In the genomic region with DNA sequence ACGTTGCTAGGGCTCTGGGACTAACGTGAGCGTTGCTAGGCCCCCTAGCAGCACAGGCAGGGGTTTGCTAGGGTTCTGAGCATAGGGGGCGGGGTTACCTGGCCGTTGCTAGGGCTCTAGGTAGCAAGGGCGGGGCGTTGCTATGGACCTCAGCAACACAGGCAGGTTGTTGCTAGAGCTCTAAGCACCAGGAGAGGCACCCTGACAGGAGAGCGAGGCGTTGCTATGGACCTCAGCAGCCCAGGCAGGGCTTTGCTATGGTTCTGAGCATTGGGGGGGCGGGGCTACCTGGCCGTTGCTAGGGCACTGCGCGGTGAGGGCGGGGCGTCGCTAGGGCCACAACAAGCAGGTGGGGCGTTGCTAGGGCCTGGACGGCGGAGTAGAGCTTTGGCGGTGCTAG, we compare ENCODE assay signal across 8 mouse cellular contexts. TPM values are rescaled to one million over a fixed set of nuclear protein-coding genes. Genes with fewer than 3 reads are reported as not detected.
DNase-seq lines count a peak whose midpoint lies in the region; ATAC-seq and TF ChIP-seq lines count a peak whose summit lies in the region.

No protein-coding gene starts in this region.

- H3K4me3 ChIP-seq in bone marrow macrophage, adult 2 months (ENCODE audit: insufficient read depth, low read length): peak overlapping the region; percentile 52
- peak overlapping the region; percentile 57 for H3K4me3 ChIP-seq in forebrain, embryonic 13.5 days
- H3K4me3 ChIP-seq in kidney, postnatal 0 days (replicated peaks; ENCODE audit: low read depth, low read length): peak overlapping the region; percentile 70
- H3K4me3 ChIP-seq in stomach, embryonic 16.5 days (replicated peaks; ENCODE audit: low read length): peak overlapping the region; percentile 83

- no peak for TF ChIP-seq CTCF in bone marrow macrophage, adult 2 months (IDR thresholded peaks at IDR 0.05; ENCODE audit: low read depth, low read length)
- TF ChIP-seq CTCF in kidney, postnatal 0 days (IDR thresholded peaks at IDR 0.05; ENCODE audit: low read depth): 0 out of 2 replicates have a peak, but pooled peaks have one; percentile 5

- peak; percentile 46; the same call in 1 of the 2 replicates for ATAC-seq in forebrain, embryonic 13.5 days
- peak; percentile 70 for ATAC-seq in kidney, postnatal 0 days (replicated peaks; ENCODE audit: low FRiP score, low read depth)
- peak; percentile 46 for ATAC-seq in stomach, embryonic 16.5 days (ENCODE audit: insufficient read depth, low FRiP score)

- H3K9ac ChIP-seq in forebrain, embryonic 13.5 days: peak overlapping the region; percentile 81
- H3K9ac ChIP-seq in kidney, postnatal 0 days (ENCODE audit: low read depth, low read length): peak overlapping the region; percentile 83; the same call in 1 of the 2 replicates
- H3K9ac ChIP-seq in stomach, embryonic 16.5 days (ENCODE audit: low read length): peak overlapping the region; percentile 96

- DNase-seq in left cerebral cortex, postnatal 4 days: peak; percentile 75
- DNase-seq in left cerebral cortex, postnatal 36 days (ENCODE audit: low spot score in 2 of 2): no peak
- DNase-seq in kidney, postnatal 0 days (ENCODE audit: low spot score): peak; percentile 74
- peak; percentile 90 for DNase-seq in lung, postnatal 25 days (ENCODE audit: low spot score)
- no peak for DNase-seq in ovary, postnatal 10 days (ENCODE audit: low spot score)

- WGBS in forebrain, embryonic 13.5 days: under 1% methylated on average over 20 of the region's 20 CpGs
- WGBS in kidney, postnatal 0 days: 2% methylated on average over 20 of the region's 20 CpGs
- under 1% methylated on average over 20 of the region's 20 CpGs for WGBS in stomach, embryonic 16.5 days

- intact Hi-C loops in left cerebral cortex, postnatal 4 days (cut with DNase I): no loop called here
- intact Hi-C loops in left cerebral cortex, postnatal 36 days (cut with DNase I): loop anchor here (2.0 kb wide), 1 partner anchor 16 kb away; a partner anchor contains a TSS

- H3K4me2 ChIP-seq in forebrain, embryonic 13.5 days: peak overlapping the region; percentile 83
- H3K4me2 ChIP-seq in kidney, postnatal 0 days (ENCODE audit: low read length): peak overlapping the region; percentile 80
- H3K4me2 ChIP-seq in stomach, embryonic 16.5 days (ENCODE audit: low read depth, low read length): peak overlapping the region; percentile 93

- peak overlapping the region; percentile 19; the same call in 1 of the 2 replicates for H3K27ac ChIP-seq in bone marrow macrophage, adult 2 months (ENCODE audit: insufficient read depth, low read depth, low read length)
- peak overlapping the region; percentile 91 for H3K27ac ChIP-seq in forebrain, embryonic 13.5 days
- H3K27ac ChIP-seq in kidney, postnatal 0 days: peak overlapping the region; percentile 86; the same call in 1 of the 2 replicates
- H3K27ac ChIP-seq in stomach, embryonic 16.5 days (ENCODE audit: low read length): peak overlapping the region; percentile 89

- peaks cover 20% of the 10 kb centered on the region for H3K36me3 ChIP-seq in forebrain, embryonic 13.5 days (ENCODE audit: poor library complexity, severe bottlenecking)
- H3K36me3 ChIP-seq in kidney, postnatal 0 days (ENCODE audit: insufficient read depth, low read length): peaks cover 13% of the 10 kb centered on the region; the same call in 1 of the 2 replicates
- peaks cover 11% of the 10 kb centered on the region for H3K36me3 ChIP-seq in stomach, embryonic 16.5 days (ENCODE audit: control insufficient read depth, insufficient read depth, low read length)

- TF ChIP-seq POLR2A in bone marrow macrophage, adult 2 months (IDR thresholded peaks at IDR 0.05; ENCODE audit: borderline replicate concordance, low read depth, low read length): no peak

- H3K4me1 ChIP-seq in bone marrow macrophage, adult 2 months (ENCODE audit: control insufficient read depth, insufficient read depth, low read length): peaks cover 13% of the 10 kb centered on the region
- H3K4me1 ChIP-seq in forebrain, embryonic 13.5 days: peaks cover 47% of the 10 kb centered on the region
- peaks cover 26% of the 10 kb centered on the region for H3K4me1 ChIP-seq in kidney, postnatal 0 days (replicated peaks; ENCODE audit: insufficient read depth, low read length)
- H3K4me1 ChIP-seq in stomach, embryonic 16.5 days (ENCODE audit: control insufficient read depth, insufficient read depth, low read length): peaks cover 41% of the 10 kb centered on the region

- no peaks in the 10 kb centered on the region for H3K9me3 ChIP-seq in forebrain, embryonic 13.5 days (replicated peaks)
- no peaks in the 10 kb centered on the region for H3K9me3 ChIP-seq in kidney, postnatal 0 days (replicated peaks; ENCODE audit: low read length)
- H3K9me3 ChIP-seq in stomach, embryonic 16.5 days (replicated peaks; ENCODE audit: control insufficient read depth, low read length): no peaks in the 10 kb centered on the region

- peaks cover 18% of the 10 kb centered on the region; the same call in 1 of the 2 replicates for H3K27me3 ChIP-seq in forebrain, embryonic 13.5 days
- no peaks in the 10 kb centered on the region for H3K27me3 ChIP-seq in kidney, postnatal 0 days (ENCODE audit: insufficient read depth, low read length)
- H3K27me3 ChIP-seq in stomach, embryonic 16.5 days (ENCODE audit: control insufficient read depth, insufficient read depth, low read length): no peaks in the 10 kb centered on the region

RNA-seq across cellular contexts. Expression of a gene that starts 12.2 kb away (rescaled TPM):
- total RNA-seq in left cerebral cortex, postnatal 4 days (2021): 10 to 100 TPM; 78.2 to 86.3 TPM
- total RNA-seq in left cerebral cortex, postnatal 36 days (2021): 100 to 1,000 TPM; 312 to 338 TPM
- polyA plus RNA-seq in bone marrow macrophage, adult 2 months (2012; ENCODE audit: insufficient read depth, insufficient read length, missing spikeins): 57.7 and 59.6 TPM in 2 replicates
- polyA plus RNA-seq in forebrain, embryonic 13.5 days (2015; fragmentation: Nextera tagmentation; extraction: Ambion mirVana): 15.8 and 16.0 TPM in 2 replicates
- polyA plus RNA-seq in kidney, postnatal 0 days (2015; fragmentation: Nextera tagmentation; extraction: Ambion mirVana): 8.4 and 10.2 TPM in 2 replicates
- 10.0 and 10.5 TPM in 2 replicates for polyA plus RNA-seq in stomach, embryonic 16.5 days (2015; fragmentation: Nextera tagmentation; extraction: Ambion mirVana)

RNA-seq across cellular contexts. Expression of a gene that starts 15.5 kb away (rescaled TPM):
- under 1 TPM; 0.20 to 0.22 TPM for total RNA-seq in left cerebral cortex, postnatal 4 days (2021)
- 1 to 10 TPM in 1 of 2 experiments, under 1 TPM in 1; 0.86 to 1.1 TPM for total RNA-seq in left cerebral cortex, postnatal 36 days (2021)
- polyA plus RNA-seq in bone marrow macrophage, adult 2 months (2012; ENCODE audit: insufficient read depth, insufficient read length, missing spikeins): 0.20 TPM in 1 of 2 replicates, not detected in the other
- polyA plus RNA-seq in forebrain, embryonic 13.5 days (2015; fragmentation: Nextera tagmentation; extraction: Ambion mirVana): 0.09 TPM in 1 of 2 replicates, not detected in the other
- polyA plus RNA-seq in kidney, postnatal 0 days (2015; fragmentation: Nextera tagmentation; extraction: Ambion mirVana): 0.09 and 0.13 TPM in 2 replicates
- 0.23 TPM in 1 of 2 replicates, not detected in the other for polyA plus RNA-seq in stomach, embryonic 16.5 days (2015; fragmentation: Nextera tagmentation; extraction: Ambion mirVana)

RNA-seq across cellular contexts. Expression of a gene that starts 16.2 kb away (rescaled TPM):
- total RNA-seq in left cerebral cortex, postnatal 4 days (2021): 100 to 1,000 TPM; 187 to 198 TPM
- total RNA-seq in left cerebral cortex, postnatal 36 days (2021): 100 to 1,000 TPM; 152 to 164 TPM
- polyA plus RNA-seq in bone marrow macrophage, adult 2 months (2012; ENCODE audit: insufficient read depth, insufficient read length, missing spikeins): 26.9 and 27.5 TPM in 2 replicates
- 84.3 and 84.6 TPM in 2 replicates for polyA plus RNA-seq in forebrain, embryonic 13.5 days (2015; fragmentation: Nextera tagmentation; extraction: Ambion mirVana)
- polyA plus RNA-seq in kidney, postnatal 0 days (2015; fragmentation: Nextera tagmentation; extraction: Ambion mirVana): 43.8 and 47.2 TPM in 2 replicates
- polyA plus RNA-seq in stomach, embryonic 16.5 days (2015; fragmentation: Nextera tagmentation; extraction: Ambion mirVana): 57.6 and 60.8 TPM in 2 replicates

RNA-seq across cellular contexts. Expression of a gene that starts 32.0 kb away (rescaled TPM):
- total RNA-seq in left cerebral cortex, postnatal 4 days (2021): 10 to 100 TPM; 31.7 to 32.6 TPM
- 10 to 100 TPM; 33.9 to 41.5 TPM for total RNA-seq in left cerebral cortex, postnatal 36 days (2021)
- 32.4 and 33.7 TPM in 2 replicates for polyA plus RNA-seq in bone marrow macrophage, adult 2 months (2012; ENCODE audit: insufficient read depth, insufficient read length, missing spikeins)
- polyA plus RNA-seq in forebrain, embryonic 13.5 days (2015; fragmentation: Nextera tagmentation; extraction: Ambion mirVana): 44.8 and 48.0 TPM in 2 replicates
- 78.2 and 80.3 TPM in 2 replicates for polyA plus RNA-seq in kidney, postnatal 0 days (2015; fragmentation: Nextera tagmentation; extraction: Ambion mirVana)
- 47.6 and 54.3 TPM in 2 replicates for polyA plus RNA-seq in stomach, embryonic 16.5 days (2015; fragmentation: Nextera tagmentation; extraction: Ambion mirVana)

RNA-seq across cellular contexts. Expression of a gene that starts 38.2 kb away (rescaled TPM):
- 100 to 1,000 TPM; 414 to 476 TPM for total RNA-seq in left cerebral cortex, postnatal 4 days (2021)
- total RNA-seq in left cerebral cortex, postnatal 36 days (2021): 100 to 1,000 TPM; 824 to 964 TPM
- polyA plus RNA-seq in bone marrow macrophage, adult 2 months (2012; ENCODE audit: insufficient read depth, insufficient read length, missing spikeins): 7.9 and 9.4 TPM in 2 replicates
- polyA plus RNA-seq in forebrain, embryonic 13.5 days (2015; fragmentation: Nextera tagmentation; extraction: Ambion mirVana): 180 and 188 TPM in 2 replicates
- polyA plus RNA-seq in kidney, postnatal 0 days (2015; fragmentation: Nextera tagmentation; extraction: Ambion mirVana): 20.5 and 21.8 TPM in 2 replicates
- 23.4 and 23.8 TPM in 2 replicates for polyA plus RNA-seq in stomach, embryonic 16.5 days (2015; fragmentation: Nextera tagmentation; extraction: Ambion mirVana)

Comparison
In these comparisons a context has a peak if more than half of its experiments do, and no peak if none do; other contexts are left out.
1. DNase-seq: peak in left cerebral cortex, postnatal 4 days (single experiment), kidney, postnatal 0 days (single experiment) and lung, postnatal 25 days (single experiment); none in left cerebral cortex, postnatal 36 days (0 of 2) and ovary, postnatal 10 days (single experiment).
2. H3K27ac ChIP-seq: peak in every context shown above with its lines; median percentile 91 in forebrain, embryonic 13.5 days; 89 in stomach, embryonic 16.5 days; 86 in kidney, postnatal 0 days; 19 in bone marrow macrophage, adult 2 months.
3. Peak in every context shown above with its lines, with median percentiles within 50 percentile points of each other: H3K4me3 ChIP-seq, ATAC-seq, H3K4me2 ChIP-seq and H3K9ac ChIP-seq.